ENCODE assay signal across 9 mouse cellular contexts in genomic region chr6:120082951-120083411, GRCm38 (mm10). TPM values are rescaled to one million over a fixed set of nuclear protein-coding genes. Genes with fewer than 3 reads are reported as not detected.
DNase-seq lines count a peak whose midpoint lies in the region; ATAC-seq lines count a peak whose summit lies in the region.
"Had no signal": no experiment of that assay in that cellular context is flagged by ENCODE, and none has a peak within 500 bp of the region (broad histone marks: within the 10 kb centered on the region; RNA-seq: fewer than 3 reads in every experiment).

No protein-coding gene starts in this region.

- DNase-seq in B cell, adult 2 months: peak; percentile 69 to 77
- peak; percentile 64 to 77 for DNase-seq in CD8-positive naive resting alpha-beta T cell, adult 2 months (ENCODE audit: low read depth in 2 of 2, low spot score in 2 of 2)
- DNase-seq in naive thymus-derived CD4-positive, alpha-beta T cell, adult 2 months (ENCODE audit: low read depth): peak; percentile 95
- DNase-seq in gastrocnemius, postnatal 25 days: no peak
- no peak for DNase-seq in urinary bladder, postnatal 25 days (ENCODE audit: low spot score)
- no peak for DNase-seq in retina, embryonic 14.5 days (ENCODE audit: low spot score)
- DNase-seq in left cerebral cortex, adult 8-10 months (ENCODE audit: low spot score in 2 of 2): no peak

- ATAC-seq in hematopoietic stem cell, adult 5-6 weeks (replicated peaks in 1 of 2; ENCODE audit: insufficient read depth in 1 of 2, low FRiP score in 2 of 2, low TSS enrichment in 1 of 2, low read depth in 1 of 2, poor library complexity in 2 of 2, severe bottlenecking in 2 of 2): peak; percentile 80 to 92
- ATAC-seq: midbrain, embryonic 15.5 days had no signal

RNA-seq across cellular contexts. Expression of gene Ninj2, which starts 10.2 kb away (rescaled TPM):
- total RNA-seq in hematopoietic stem cell, adult 5-6 weeks (2017): not detected in 2 replicates
- not detected for total RNA-seq in gastrocnemius, postnatal 25 days (2021)
- 1 to 10 TPM; 1.3 to 3.0 (median 2.2) TPM for total RNA-seq in left cerebral cortex, adult 8-10 months (2022)

RNA-seq across cellular contexts. Expression of gene Wnk1, which starts 44.5 kb away (rescaled TPM):
- total RNA-seq in hematopoietic stem cell, adult 5-6 weeks (2017): 233 and 335 TPM in 2 replicates
- 100 to 1,000 TPM; 263 to 303 TPM for total RNA-seq in gastrocnemius, postnatal 25 days (2021)
- 100 to 1,000 TPM; 191 to 267 (median 227) TPM for total RNA-seq in left cerebral cortex, adult 8-10 months (2022)

Comparison
In these comparisons a context has a peak if more than half of its experiments do, and no peak if none do; other contexts are left out.
1. DNase-seq: peak in B cell, adult 2 months (2 of 2), CD8-positive naive resting alpha-beta T cell, adult 2 months (2 of 2) and naive thymus-derived CD4-positive, alpha-beta T cell, adult 2 months (single experiment); none in gastrocnemius, postnatal 25 days (single experiment), urinary bladder, postnatal 25 days (single experiment), retina, embryonic 14.5 days (single experiment) and left cerebral cortex, adult 8-10 months (0 of 2).